Mouse (Mus musculus): ENCODE results near the gene Mipol1. TPM values are rescaled to one million over a fixed set of nuclear protein-coding genes. Genes with fewer than 3 reads are reported as not detected.

The Mipol1 gene
- polyA plus RNA-seq, 1 experiment, result 0.08 TPM

GRCm38 (mm10) chr12:57444281-57444903 is 214.2 kb downstream of the Mipol1 start:
- no peaks in the 10 kb centered on the region for H3K4me1 ChIP-seq (ENCODE audit: control insufficient read depth)
- H3K36me3 ChIP-seq (ENCODE audit: control insufficient read depth), result no peaks in the 10 kb centered on the region
- no peaks in the 10 kb centered on the region for H3K9me3 ChIP-seq (ENCODE audit: control insufficient read depth, low read length)
- H3K27me3 ChIP-seq (ENCODE audit: control insufficient read depth), result no peaks in the 10 kb centered on the region
- H3K4me3 ChIP-seq (replicated peaks), result no peak overlapping the region
- TF ChIP-seq TAL1 (IDR thresholded peaks at IDR 0.05; ENCODE audit: low read length) (no peak), GATA1 (IDR thresholded peaks at IDR 0.05; ENCODE audit: low read length) (no peak)

- no peak overlapping the region for H3K4me3 ChIP-seq (replicated peaks)
- H3K9me3 ChIP-seq (ENCODE audit: control insufficient read depth, low read length), result no peaks in the 10 kb centered on the region
- TF ChIP-seq GATA1 (IDR thresholded peaks at IDR 0.05; ENCODE audit: low read length), result no peak
- TF ChIP-seq TAL1 (IDR thresholded peaks at IDR 0.05; ENCODE audit: low read length), result no peak
- H3K4me1 ChIP-seq (ENCODE audit: control insufficient read depth), result no peaks in the 10 kb centered on the region
- H3K27me3 ChIP-seq (ENCODE audit: control insufficient read depth), result no peaks in the 10 kb centered on the region
- H3K36me3 ChIP-seq (ENCODE audit: control insufficient read depth), result no peaks in the 10 kb centered on the region
Measured at GRCm38 (mm10) chr12:57447331-57447730, 217.1 kb downstream of the Mipol1 start.

DNA sequence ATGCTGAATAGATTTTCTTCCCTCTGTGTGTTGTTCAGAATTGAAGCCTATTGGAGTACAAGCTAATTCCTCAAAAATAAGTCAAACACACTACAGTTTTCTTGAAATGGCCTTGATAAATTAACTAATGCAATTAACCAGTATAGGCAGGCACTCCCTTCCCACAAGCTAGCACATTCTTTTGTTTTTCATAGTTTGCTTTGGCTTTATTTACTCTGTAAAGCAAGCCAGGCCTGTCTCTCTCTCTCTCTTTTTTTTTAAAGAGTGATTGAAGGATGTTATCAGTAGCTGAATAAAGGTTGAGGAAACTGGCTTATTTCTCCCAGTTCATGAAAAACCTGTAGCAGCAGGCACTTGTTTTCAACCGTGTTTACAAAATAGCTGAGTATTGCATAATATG is 219.1 kb downstream of the Mipol1 start:
- Histone ChIP-seq H3K27me3 (ENCODE audit: control insufficient read depth) (no peaks in the 10 kb centered on the region), H3K9me3 (ENCODE audit: control insufficient read depth, low read length) (no peaks in the 10 kb centered on the region), H3K4me1 (ENCODE audit: control insufficient read depth) (no peaks in the 10 kb centered on the region), H3K4me3 (replicated peaks) (no peak overlapping the region), H3K36me3 (ENCODE audit: control insufficient read depth) (no peaks in the 10 kb centered on the region)
- no peak for TF ChIP-seq GATA1 (IDR thresholded peaks at IDR 0.05; ENCODE audit: low read length)
- no peak for TF ChIP-seq TAL1 (IDR thresholded peaks at IDR 0.05; ENCODE audit: low read length)

DNA sequence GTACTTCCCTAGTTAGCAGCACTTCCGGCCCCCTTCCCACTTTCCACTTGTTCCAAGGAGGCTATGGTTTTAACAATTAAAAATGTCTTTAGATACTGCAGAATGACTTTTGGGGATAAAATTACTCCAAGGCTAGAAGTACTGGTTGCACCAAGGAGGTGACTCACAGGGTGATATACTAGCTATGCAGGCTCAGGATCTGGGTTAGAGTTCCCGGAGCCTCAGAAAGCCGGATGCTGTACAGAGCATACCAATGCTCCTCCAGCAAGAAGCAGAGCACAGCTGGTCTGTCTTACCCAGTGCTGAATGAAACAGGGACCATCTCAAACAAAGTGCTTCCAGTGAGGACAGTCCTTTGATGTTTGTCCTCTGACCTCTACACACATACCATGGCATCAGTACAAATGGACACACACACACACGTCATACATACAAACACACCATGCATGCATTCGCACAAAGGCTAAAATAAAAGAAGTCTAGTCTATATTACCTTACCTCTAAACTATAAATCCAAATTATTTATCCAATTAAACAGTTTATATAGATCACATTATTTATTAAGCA is 219.9 kb downstream of the Mipol1 start:
- no peaks in the 10 kb centered on the region for H3K4me1 ChIP-seq (ENCODE audit: control insufficient read depth)
- TF ChIP-seq TAL1 (IDR thresholded peaks at IDR 0.05; ENCODE audit: low read length), result no peak
- H3K9me3 ChIP-seq (ENCODE audit: control insufficient read depth, low read length), result no peaks in the 10 kb centered on the region
- no peaks in the 10 kb centered on the region for H3K36me3 ChIP-seq (ENCODE audit: control insufficient read depth)
- no peaks in the 10 kb centered on the region for H3K27me3 ChIP-seq (ENCODE audit: control insufficient read depth)
- no peak overlapping the region for H3K4me3 ChIP-seq (replicated peaks)

GRCm38 (mm10) chr12:57456911-57457310 is 226.7 kb downstream of the Mipol1 start:
- Histone ChIP-seq H3K4me3 (replicated peaks) (no peak overlapping the region), H3K4me1 (ENCODE audit: control insufficient read depth) (no peaks in the 10 kb centered on the region), H3K36me3 (ENCODE audit: control insufficient read depth) (no peaks in the 10 kb centered on the region), H3K27me3 (ENCODE audit: control insufficient read depth) (no peaks in the 10 kb centered on the region), H3K9me3 (ENCODE audit: control insufficient read depth, low read length) (no peaks in the 10 kb centered on the region)
- no peak for TF ChIP-seq GATA1 (IDR thresholded peaks at IDR 0.05; ENCODE audit: low read length)

- no peaks in the 10 kb centered on the region for H3K36me3 ChIP-seq (ENCODE audit: control insufficient read depth)
- no peaks in the 10 kb centered on the region for H3K27me3 ChIP-seq (ENCODE audit: control insufficient read depth)
- H3K4me3 ChIP-seq (replicated peaks), result no peak overlapping the region
- TF ChIP-seq TAL1 (IDR thresholded peaks at IDR 0.05; ENCODE audit: low read length) (no peak), GATA1 (IDR thresholded peaks at IDR 0.05; ENCODE audit: low read length) (no peak)
- H3K9me3 ChIP-seq (ENCODE audit: control insufficient read depth, low read length), result no peaks in the 10 kb centered on the region
- H3K4me1 ChIP-seq (ENCODE audit: control insufficient read depth), result no peaks in the 10 kb centered on the region
Measured at GRCm38 (mm10) chr12:57457339-57457738, 227.1 kb downstream of the Mipol1 start.

DNA sequence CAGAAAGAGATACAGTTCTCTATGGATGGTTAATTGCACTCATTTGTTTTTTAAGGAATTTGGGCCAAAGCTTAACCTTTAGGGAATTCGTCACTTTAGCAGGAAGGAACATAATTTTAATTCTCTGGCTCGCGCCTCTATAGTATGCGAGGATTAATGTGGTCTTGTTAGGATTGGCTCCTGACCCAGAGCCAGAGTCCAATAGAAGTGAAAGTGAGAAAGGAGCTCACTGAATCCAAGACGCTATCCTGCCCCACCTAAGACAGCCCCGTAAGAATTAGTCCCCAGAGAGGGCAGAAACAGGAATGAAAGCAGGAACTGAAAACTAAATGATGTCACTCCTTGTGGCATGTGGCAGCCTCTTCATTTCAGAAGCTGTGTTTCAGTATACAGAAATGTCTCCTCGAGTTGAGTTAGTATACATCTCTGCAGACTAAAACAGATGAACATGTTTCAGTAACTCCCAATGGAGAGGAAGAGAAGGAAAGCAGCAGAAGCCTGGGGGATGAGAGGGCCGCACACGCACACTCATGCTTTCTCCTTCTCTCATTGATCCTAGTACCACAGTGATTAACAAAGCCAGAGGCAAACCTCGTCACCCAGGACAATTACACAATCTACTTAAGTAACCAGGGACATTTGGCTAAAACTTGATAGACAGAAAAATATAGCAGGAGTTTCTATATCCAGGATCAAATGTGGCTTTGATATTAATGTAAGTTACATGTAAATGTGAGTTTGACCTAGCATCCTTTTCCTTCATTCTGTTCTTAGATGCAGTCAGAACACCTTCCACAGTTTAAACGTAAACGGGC is 234.5 kb downstream of the Mipol1 start:
- no peak overlapping the region for H3K4me3 ChIP-seq (replicated peaks)
- H3K27me3 ChIP-seq (ENCODE audit: control insufficient read depth), result no peaks in the 10 kb centered on the region
- no peaks in the 10 kb centered on the region for H3K36me3 ChIP-seq (ENCODE audit: control insufficient read depth)
- TF ChIP-seq TAL1 (IDR thresholded peaks at IDR 0.05; ENCODE audit: low read length) (no peak), GATA1 (IDR thresholded peaks at IDR 0.05; ENCODE audit: low read length) (no peak)
- H3K9me3 ChIP-seq (ENCODE audit: control insufficient read depth, low read length), result no peaks in the 10 kb centered on the region
- no peaks in the 10 kb centered on the region for H3K4me1 ChIP-seq (ENCODE audit: control insufficient read depth)

DNA sequence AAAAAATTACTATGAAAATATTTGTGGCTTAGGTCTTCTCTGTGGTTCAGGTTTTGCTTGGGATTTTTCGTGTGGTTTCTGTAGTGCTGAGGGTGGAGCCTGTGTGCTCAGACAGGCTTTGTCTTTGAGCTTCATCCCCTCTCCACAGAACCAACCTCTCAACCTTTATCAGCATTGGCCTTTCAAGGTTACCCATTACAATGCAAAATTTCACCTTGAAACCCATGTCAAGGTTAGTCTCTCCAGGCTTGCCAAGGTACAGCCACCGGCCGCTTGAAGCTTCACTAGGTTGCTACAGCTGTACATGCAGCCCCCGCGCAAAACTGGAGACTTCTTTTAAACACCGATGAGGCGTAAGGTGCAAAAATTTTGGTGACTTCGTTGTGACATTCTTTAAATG is 241.6 kb downstream of the Mipol1 start:
- H3K4me3 ChIP-seq (replicated peaks), result no peak overlapping the region
- H3K36me3 ChIP-seq (ENCODE audit: control insufficient read depth), result no peaks in the 10 kb centered on the region
- no peaks in the 10 kb centered on the region for H3K4me1 ChIP-seq (ENCODE audit: control insufficient read depth)
- no peaks in the 10 kb centered on the region for H3K27me3 ChIP-seq (ENCODE audit: control insufficient read depth)
- no peaks in the 10 kb centered on the region for H3K9me3 ChIP-seq (ENCODE audit: control insufficient read depth, low read length)
- TF ChIP-seq TAL1 (IDR thresholded peaks at IDR 0.05; ENCODE audit: low read length) (no peak), GATA1 (IDR thresholded peaks at IDR 0.05; ENCODE audit: low read length) (no peak)

- no peaks in the 10 kb centered on the region for H3K4me1 ChIP-seq (ENCODE audit: control insufficient read depth)
- H3K36me3 ChIP-seq (ENCODE audit: control insufficient read depth), result no peaks in the 10 kb centered on the region
- no peak overlapping the region for H3K4me3 ChIP-seq (replicated peaks)
- no peaks in the 10 kb centered on the region for H3K27me3 ChIP-seq (ENCODE audit: control insufficient read depth)
- TF ChIP-seq GATA1 (IDR thresholded peaks at IDR 0.05; ENCODE audit: low read length), result no peak
- TF ChIP-seq TAL1 (IDR thresholded peaks at IDR 0.05; ENCODE audit: low read length), result no peak
- H3K9me3 ChIP-seq (ENCODE audit: control insufficient read depth, low read length), result no peaks in the 10 kb centered on the region
Measured at GRCm38 (mm10) chr12:57476876-57477275, 246.6 kb downstream of the Mipol1 start.
